In the genomic region with DNA sequence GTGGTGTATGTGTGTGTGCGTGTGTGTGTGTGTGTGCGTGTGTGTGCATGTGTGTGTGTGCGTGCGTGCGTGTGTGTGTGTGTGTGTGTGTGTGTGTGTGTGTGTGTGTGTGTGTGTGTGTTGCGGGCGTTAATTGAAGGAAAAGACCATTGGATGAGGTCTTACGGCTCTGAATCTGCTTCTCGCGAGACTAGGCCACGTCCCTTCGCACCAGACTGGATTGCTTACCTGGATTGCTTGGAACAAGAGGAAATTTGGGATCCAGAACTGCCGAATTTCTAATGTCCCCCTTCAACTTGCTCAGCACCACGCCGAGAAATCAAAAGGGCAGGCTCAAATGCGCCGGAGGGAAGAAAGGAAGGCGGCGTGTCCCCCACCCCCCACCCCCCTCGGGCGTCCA, we compare ENCODE assay signal across 12 mouse cellular contexts. TPM values are rescaled to one million over a fixed set of nuclear protein-coding genes. Genes with fewer than 3 reads are reported as not detected.
DNase-seq lines count a peak whose midpoint lies in the region; ATAC-seq and TF ChIP-seq lines count a peak whose summit lies in the region.
"Had no signal": no experiment of that assay in that cellular context is flagged by ENCODE, and none has a peak within 500 bp of the region (broad histone marks: within the 10 kb centered on the region; RNA-seq: fewer than 3 reads in every experiment).

A gene (minus strand): TSS at position 366 of the 400 bp plus-strand sequence.

- ATAC-seq in forebrain, embryonic 16.5 days = no peak
- no peak for ATAC-seq in intestine, postnatal 0 days
- ATAC-seq in intestine, embryonic 15.5 days = no peak
- no peak for ATAC-seq in neural tube, embryonic 15.5 days (ENCODE audit: low FRiP score)
- no peak for ATAC-seq in limb, embryonic 14.5 days (ENCODE audit: low FRiP score, low read depth)
- no peak for ATAC-seq in cerebellum, adult (ENCODE audit: insufficient number of reproducible peaks, low FRiP score, low TSS enrichment)
- ATAC-seq: hindbrain, postnatal 0 days had no signal

- peaks cover 5% of the 10 kb centered on the region; the same call in 1 of the 2 replicates for H3K9me3 ChIP-seq in forebrain, embryonic 10.5 days
- H3K9me3 ChIP-seq in forebrain, embryonic 16.5 days (ENCODE audit: control insufficient read depth, low read length) = no peaks in the 10 kb centered on the region; the same call in 1 of the 2 replicates
- no peaks in the 10 kb centered on the region for H3K9me3 ChIP-seq in intestine, postnatal 0 days (ENCODE audit: control insufficient read depth)
- no peaks in the 10 kb centered on the region for H3K9me3 ChIP-seq in intestine, embryonic 15.5 days
- no peaks in the 10 kb centered on the region; the same call in 1 of the 2 replicates for H3K9me3 ChIP-seq in neural tube, embryonic 15.5 days (replicated peaks)
- no peaks in the 10 kb centered on the region for H3K9me3 ChIP-seq in limb, embryonic 14.5 days (ENCODE audit: control insufficient read depth, low read length)
- H3K9me3 ChIP-seq: liver, embryonic 15.5 days had no signal

- peaks cover 8% of the 10 kb centered on the region; the same call in 1 of the 2 replicates for H3K4me1 ChIP-seq in forebrain, embryonic 10.5 days
- H3K4me1 ChIP-seq in forebrain, embryonic 16.5 days (replicated peaks; ENCODE audit: control insufficient read depth, insufficient read depth, low read length) = peaks cover 7% of the 10 kb centered on the region; the same call in 1 of the 2 replicates
- H3K4me1 ChIP-seq in intestine, postnatal 0 days (replicated peaks; ENCODE audit: control insufficient read depth, insufficient read depth, low read length) = no peaks in the 10 kb centered on the region
- no peaks in the 10 kb centered on the region for H3K4me1 ChIP-seq in intestine, embryonic 15.5 days (replicated peaks)
- no peaks in the 10 kb centered on the region; the same call in 1 of the 2 replicates for H3K4me1 ChIP-seq in neural tube, embryonic 15.5 days
- H3K4me1 ChIP-seq in limb, embryonic 14.5 days (ENCODE audit: control insufficient read depth, insufficient read depth, low read length) = no peaks in the 10 kb centered on the region
- H3K4me1 ChIP-seq: liver, embryonic 15.5 days had no signal

- peak within 1 kb of the TSS; percentile 36 for H3K4me3 ChIP-seq in forebrain, embryonic 10.5 days
- no peak within 1 kb of the TSS for H3K4me3 ChIP-seq in forebrain, embryonic 16.5 days (replicated peaks; ENCODE audit: low read length)
- 0 out of 2 replicates have a peak within 1 kb of the TSS, but pooled peaks have one; percentile 7 for H3K4me3 ChIP-seq in intestine, postnatal 0 days (ENCODE audit: low read depth, low read length)
- no peak within 1 kb of the TSS; the same call in 1 of the 2 replicates for H3K4me3 ChIP-seq in intestine, embryonic 15.5 days (replicated peaks)
- H3K4me3 ChIP-seq in neural tube, embryonic 15.5 days (replicated peaks) = no peak within 1 kb of the TSS
- no peak within 1 kb of the TSS for H3K4me3 ChIP-seq in limb, embryonic 14.5 days (replicated peaks; ENCODE audit: low read length)
- H3K4me3 ChIP-seq: liver, embryonic 15.5 days had no signal

- no peak for TF ChIP-seq POLR2A in limb, embryonic 14.5 days (IDR thresholded peaks at IDR 0.05; ENCODE audit: borderline replicate concordance, extremely low read depth, insufficient read depth, insufficient read length)

- no peak within 1 kb of the TSS for H3K27ac ChIP-seq in forebrain, embryonic 10.5 days
- no peak within 1 kb of the TSS for H3K27ac ChIP-seq in forebrain, embryonic 16.5 days (ENCODE audit: low read length)
- H3K27ac ChIP-seq in intestine, postnatal 0 days (ENCODE audit: low read depth, low read length) = no peak within 1 kb of the TSS
- no peak within 1 kb of the TSS for H3K27ac ChIP-seq in intestine, embryonic 15.5 days
- H3K27ac ChIP-seq in neural tube, embryonic 15.5 days (replicated peaks) = no peak within 1 kb of the TSS
- no peak within 1 kb of the TSS for H3K27ac ChIP-seq in limb, embryonic 14.5 days (replicated peaks; ENCODE audit: low read depth, low read length)
- H3K27ac ChIP-seq: hindbrain, postnatal 0 days; liver, embryonic 15.5 days had no signal

- TF ChIP-seq CTCF in intestine, postnatal 0 days (IDR thresholded peaks at IDR 0.05; ENCODE audit: low read depth) = no peak

- no peak for DNase-seq in forebrain, embryonic 10.5 days (ENCODE audit: extremely low spot score, low spot score)
- DNase-seq in neural tube, embryonic 10.5 days (ENCODE audit: extremely low spot score, low spot score) = peak; percentile 33
- DNase-seq in limb, embryonic 14.5 days (ENCODE audit: low spot score) = no peak
- DNase-seq: adrenal gland, adult 2 months; cerebellum, adult 18-20 months had no signal

- no peak within 1 kb of the TSS for H3K9ac ChIP-seq in forebrain, embryonic 16.5 days (replicated peaks; ENCODE audit: low read depth, low read length)
- H3K9ac ChIP-seq in intestine, postnatal 0 days (ENCODE audit: low read depth, low read length) = no peak within 1 kb of the TSS
- no peak within 1 kb of the TSS for H3K9ac ChIP-seq in intestine, embryonic 15.5 days
- H3K9ac ChIP-seq in neural tube, embryonic 15.5 days (replicated peaks) = no peak within 1 kb of the TSS
- no peak within 1 kb of the TSS for H3K9ac ChIP-seq in limb, embryonic 14.5 days (ENCODE audit: low read depth, low read length, severe bottlenecking)
- H3K9ac ChIP-seq: liver, embryonic 15.5 days had no signal

- H3K36me3 ChIP-seq in forebrain, embryonic 10.5 days (replicated peaks) = no peaks in the 10 kb centered on the region
- no peaks in the 10 kb centered on the region for H3K36me3 ChIP-seq in forebrain, embryonic 16.5 days (ENCODE audit: control insufficient read depth, insufficient read depth)
- no peaks in the 10 kb centered on the region for H3K36me3 ChIP-seq in intestine, postnatal 0 days (ENCODE audit: control insufficient read depth, insufficient read depth)
- H3K36me3 ChIP-seq in intestine, embryonic 15.5 days = no peaks in the 10 kb centered on the region
- no peaks in the 10 kb centered on the region for H3K36me3 ChIP-seq in neural tube, embryonic 15.5 days
- H3K36me3 ChIP-seq in limb, embryonic 14.5 days (ENCODE audit: control insufficient read depth, insufficient read depth, low read length) = no peaks in the 10 kb centered on the region
- H3K36me3 ChIP-seq: liver, embryonic 15.5 days had no signal

- peaks cover 95% of the 10 kb centered on the region for H3K27me3 ChIP-seq in forebrain, embryonic 10.5 days (ENCODE audit: poor library complexity, severe bottlenecking)
- peaks cover 49% of the 10 kb centered on the region for H3K27me3 ChIP-seq in forebrain, embryonic 16.5 days (replicated peaks; ENCODE audit: control insufficient read depth, insufficient read depth, low read length)
- H3K27me3 ChIP-seq in intestine, postnatal 0 days (replicated peaks; ENCODE audit: control insufficient read depth, insufficient read depth, low read length) = peaks cover 77% of the 10 kb centered on the region
- H3K27me3 ChIP-seq in intestine, embryonic 15.5 days (replicated peaks) = peaks cover 51% of the 10 kb centered on the region
- H3K27me3 ChIP-seq in neural tube, embryonic 15.5 days (replicated peaks) = peaks cover 67% of the 10 kb centered on the region
- peaks cover 74% of the 10 kb centered on the region for H3K27me3 ChIP-seq in limb, embryonic 14.5 days (ENCODE audit: control insufficient read depth, insufficient read depth, low read length)

- 27% methylated on average over 20 of the region's 21 CpGs for WGBS in forebrain, embryonic 10.5 days
- 21% methylated on average over 20 of the region's 21 CpGs for WGBS in forebrain, embryonic 16.5 days
- 26% methylated on average over 21 of the region's 21 CpGs for WGBS in intestine, postnatal 0 days
- WGBS in intestine, embryonic 15.5 days = 19% methylated on average over 18 of the region's 21 CpGs
- 28% methylated on average over 20 of the region's 21 CpGs for WGBS in neural tube, embryonic 15.5 days
- WGBS in limb, embryonic 14.5 days = 22% methylated on average over 19 of the region's 21 CpGs

- H3K4me2 ChIP-seq in forebrain, embryonic 16.5 days (ENCODE audit: low read length) = no peak within 1 kb of the TSS
- 0 out of 2 replicates have a peak within 1 kb of the TSS, but pooled peaks have one; percentile 3 for H3K4me2 ChIP-seq in intestine, postnatal 0 days (replicated peaks; ENCODE audit: low read depth)
- H3K4me2 ChIP-seq in intestine, embryonic 15.5 days (replicated peaks) = no peak within 1 kb of the TSS
- H3K4me2 ChIP-seq in neural tube, embryonic 15.5 days = no peak within 1 kb of the TSS
- 0 out of 2 replicates have a peak within 1 kb of the TSS, but pooled peaks have one; percentile 13 for H3K4me2 ChIP-seq in limb, embryonic 14.5 days (replicated peaks; ENCODE audit: low read depth, low read length, severe bottlenecking)
- H3K4me2 ChIP-seq: liver, embryonic 15.5 days had no signal

RNA-seq across cellular contexts. Expression of the gene that starts here (rescaled TPM):
- polyA plus RNA-seq in forebrain, embryonic 10.5 days (2016; fragmentation: Nextera tagmentation; extraction: Ambion mirVana) = not detected in 2 replicates
- not detected in 2 replicates for polyA plus RNA-seq in forebrain, embryonic 16.5 days (2015; fragmentation: Nextera tagmentation; extraction: Ambion mirVana)
- not detected in 2 replicates for polyA plus RNA-seq in intestine, postnatal 0 days (2015; fragmentation: Nextera tagmentation; extraction: Ambion mirVana)
- not detected in 2 replicates for polyA plus RNA-seq in intestine, embryonic 15.5 days (2015; fragmentation: Nextera tagmentation; extraction: Ambion mirVana)
- not detected in 2 replicates for polyA plus RNA-seq in neural tube, embryonic 15.5 days (2015; fragmentation: Nextera tagmentation; extraction: Ambion mirVana)
- polyA plus RNA-seq in limb, embryonic 14.5 days (2012; rRNA removed) = 0.11 TPM in 1 of 2 replicates, not detected in the other
- not detected in 2 replicates for polyA plus RNA-seq in limb, embryonic 14.5 days (2014; fragmentation: Nextera tagmentation; extraction: Ambion mirVana)
- polyA plus RNA-seq: adrenal gland, adult 2 months; hindbrain, postnatal 0 days; liver, embryonic 15.5 days had no signal

Comparison
In these comparisons a context has a peak if more than half of its experiments do, and no peak if none do; other contexts are left out.
1. H3K4me3 ChIP-seq: peak in forebrain, embryonic 10.5 days (single experiment) and intestine, postnatal 0 days (single experiment); none in forebrain, embryonic 16.5 days (single experiment), intestine, embryonic 15.5 days (single experiment), neural tube, embryonic 15.5 days (single experiment) and limb, embryonic 14.5 days (single experiment).
2. H3K4me2 ChIP-seq: peak in intestine, postnatal 0 days (single experiment) and limb, embryonic 14.5 days (single experiment); none in forebrain, embryonic 16.5 days (single experiment), intestine, embryonic 15.5 days (single experiment) and neural tube, embryonic 15.5 days (single experiment).